Mouse (Mus musculus) hindbrain, embryonic 14.5 days (tissue): ENCODE measurements around the gene Zdhhc14. TPM values are rescaled to one million over a fixed set of nuclear protein-coding genes. Genes with fewer than 3 reads are reported as not detected.

ENCODE experiments used
- ATAC-seq: fragments of 200-750 bp; cut with Nextera tagmentation; 2 replicates; pipeline ENCODE4 v1.8.0; 2017; ENCODE audit warnings: moderate number of reproducible peaks, mild to moderate bottlenecking, moderate TSS enrichment, moderate library complexity; ENCODE audit not compliant: low FRiP score
- DNase-seq: peaks from one replicate; pipeline ENCODE4 v3.0.0-alpha.2; 2015; ENCODE audit warnings: low spot score
- H3K27ac ChIP-seq: fragments of 300-500 bp; sonication (generic); 2 replicates; pipeline ENCODE4 v1.5.1; 2014; ENCODE audit warnings: mild to moderate bottlenecking, moderate library complexity
- H3K27me3 ChIP-seq: fragments of 300-500 bp; sonication (generic); 2 replicates; pipeline ENCODE4 v1.6.1; 2014; ENCODE audit warnings: mild to moderate bottlenecking, low read length, mixed read lengths; ENCODE audit not compliant: control insufficient read depth, insufficient read depth
- H3K36me3 ChIP-seq: fragments of 300-500 bp; sonication (generic); replicated peaks from 2 replicates; pipeline ENCODE4 v1.6.1; 2014; ENCODE audit not compliant: control insufficient read depth, insufficient read depth
- H3K4me1 ChIP-seq: fragments of 300-500 bp; sonication (generic); replicated peaks from 2 replicates; pipeline ENCODE4 v1.6.1; 2014; ENCODE audit warnings: antibody characterized with exemption, low read length, mixed read lengths; ENCODE audit not compliant: control insufficient read depth, insufficient read depth
- H3K4me2 ChIP-seq: fragments of 300-500 bp; sonication (generic); replicated peaks from 2 replicates; pipeline ENCODE4 v1.6.1; 2014; ENCODE audit warnings: mild to moderate bottlenecking, moderate library complexity
- H3K4me3 ChIP-seq: fragments of 300-500 bp; sonication (generic); replicated peaks from 2 replicates; pipeline ENCODE4 v1.5.1; 2014; ENCODE audit warnings: mild to moderate bottlenecking, low read length
- H3K9ac ChIP-seq: fragments of 300-500 bp; sonication (generic); 2 replicates; pipeline ENCODE4 v1.6.1; 2014
- H3K9me3 ChIP-seq: fragments of 300-500 bp; sonication (generic); 2 replicates; pipeline ENCODE4 v1.6.1; 2016; ENCODE audit warnings: low read length; ENCODE audit not compliant: control insufficient read depth
- WGBS: fragments of 180-500 bp; shearing (Covaris S2); extraction: QIAGEN DNeasy Blood & Tissue Kit; methylation state at CpG from one replicate; pipeline ENCODE4 v1.1.7; 2014; 5-methylcytosine and 5-hydroxymethylcytosine counted together
- polyA plus RNA-seq: library from polyadenylated mRNA; unstranded; fragments of >200 nt; fragmentation: Nextera tagmentation; extraction: Ambion mirVana; gene quantifications from 2 replicates; pipeline ENCODE4 v1.2.1, GENCODE M21; 2014

Gene Zdhhc14
- polyA plus RNA-seq, 1 experiment from 2014 or later: 12.3 TPM

- Histone ChIP-seq H3K4me2 (no peak overlapping the region), H3K9me3 (no peaks in the 10 kb centered on the region), H3K4me3 (no peak overlapping the region), H3K27me3 (no peaks in the 10 kb centered on the region), H3K4me1 (peaks cover 12% of the 10 kb centered on the region; the same call in 1 of the 2 replicates), H3K36me3 (no peaks in the 10 kb centered on the region), H3K9ac (no peak overlapping the region), H3K27ac (peak overlapping the region; percentile 52)
- DNase-seq (no peak), ATAC-seq (no peak)
- 91% methylated on average over 5 of the region's 5 CpGs for WGBS
These were observed 90.6 kb downstream of the Zdhhc14 start for GRCm38 (mm10) chr17:5582937-5583336.

GRCm38 (mm10) chr17:5583472-5584145 is 91.3 kb downstream of the Zdhhc14 start:
- DNase-seq: peak; percentile 36
- Histone ChIP-seq H3K4me1 (peaks cover 12% of the 10 kb centered on the region; the same call in 1 of the 2 replicates), H3K27me3 (no peaks in the 10 kb centered on the region), H3K4me3 (no peak overlapping the region), H3K9me3 (no peaks in the 10 kb centered on the region), H3K9ac (peak overlapping the region; percentile 29; the same call in 1 of the 2 replicates), H3K4me2 (0 out of 2 replicates have a peak overlapping the region, but pooled peaks have one; percentile 19), H3K27ac (peak overlapping the region; percentile 52), H3K36me3 (no peaks in the 10 kb centered on the region)
- ATAC-seq: peak; percentile 68
- WGBS: 29% methylated on average over 12 of the region's 12 CpGs

- WGBS: 68% methylated on average over 6 of the region's 6 CpGs
- no peak overlapping the region for H3K27ac ChIP-seq
- H3K36me3 ChIP-seq: no peaks in the 10 kb centered on the region
- H3K4me3 ChIP-seq: no peak overlapping the region
- no peak overlapping the region for H3K9ac ChIP-seq
- H3K27me3 ChIP-seq: no peaks in the 10 kb centered on the region
- H3K9me3 ChIP-seq: no peaks in the 10 kb centered on the region
- ATAC-seq: no peak
- no peak for DNase-seq
- H3K4me2 ChIP-seq: no peak overlapping the region
- no peaks in the 10 kb centered on the region for H3K4me1 ChIP-seq
These were observed 99.3 kb downstream of the Zdhhc14 start for GRCm38 (mm10) chr17:5591604-5592209.

- H3K9ac ChIP-seq: no peak overlapping the region
- WGBS: 95% methylated on average over 2 of the region's 2 CpGs
- H3K4me1 ChIP-seq: no peaks in the 10 kb centered on the region
- no peaks in the 10 kb centered on the region for H3K36me3 ChIP-seq
- no peaks in the 10 kb centered on the region for H3K27me3 ChIP-seq
- H3K27ac ChIP-seq: no peak overlapping the region
- no peaks in the 10 kb centered on the region for H3K9me3 ChIP-seq
- ATAC-seq: no peak
- H3K4me3 ChIP-seq: no peak overlapping the region
- H3K4me2 ChIP-seq: no peak overlapping the region
- DNase-seq: no peak
These were observed 100.7 kb downstream of the Zdhhc14 start for GRCm38 (mm10) chr17:5593071-5593470.

GRCm38 (mm10) chr17:5595068-5595467 is 102.7 kb downstream of the Zdhhc14 start:
- no peak overlapping the region for H3K9ac ChIP-seq
- DNase-seq: no peak
- ATAC-seq: no peak
- 56% methylated on average over 5 of the region's 5 CpGs for WGBS
- H3K4me3 ChIP-seq: no peak overlapping the region
- H3K9me3 ChIP-seq: no peaks in the 10 kb centered on the region
- no peaks in the 10 kb centered on the region for H3K4me1 ChIP-seq
- no peaks in the 10 kb centered on the region for H3K36me3 ChIP-seq
- no peak overlapping the region for H3K4me2 ChIP-seq
- no peaks in the 10 kb centered on the region for H3K27me3 ChIP-seq
- H3K27ac ChIP-seq: no peak overlapping the region

GRCm38 (mm10) chr17:5596490-5596889 is 104.1 kb downstream of the Zdhhc14 start:
- Histone ChIP-seq H3K4me1 (no peaks in the 10 kb centered on the region), H3K4me3 (no peak overlapping the region), H3K27me3 (no peaks in the 10 kb centered on the region), H3K4me2 (no peak overlapping the region), H3K9ac (no peak overlapping the region), H3K9me3 (no peaks in the 10 kb centered on the region), H3K27ac (no peak overlapping the region), H3K36me3 (no peaks in the 10 kb centered on the region)
- DNase-seq: no peak
- WGBS: 59% methylated on average over 3 of the region's 3 CpGs
- ATAC-seq: no peak

GRCm38 (mm10) chr17:5598999-5599398 is 106.6 kb downstream of the Zdhhc14 start:
- Histone ChIP-seq H3K27me3 (no peaks in the 10 kb centered on the region), H3K4me2 (no peak overlapping the region), H3K27ac (no peak overlapping the region), H3K36me3 (no peaks in the 10 kb centered on the region), H3K4me1 (no peaks in the 10 kb centered on the region), H3K9ac (no peak overlapping the region), H3K4me3 (no peak overlapping the region), H3K9me3 (no peaks in the 10 kb centered on the region)
- 82% methylated on average over 4 of the region's 4 CpGs for WGBS
- DNase-seq: no peak
- ATAC-seq: no peak

GRCm38 (mm10) chr17:5600505-5601027 is 108.2 kb downstream of the Zdhhc14 start:
- no peak overlapping the region for H3K27ac ChIP-seq
- H3K4me2 ChIP-seq: no peak overlapping the region
- no peaks in the 10 kb centered on the region for H3K36me3 ChIP-seq
- WGBS: 87% methylated on average over 8 of the region's 8 CpGs
- H3K9ac ChIP-seq: no peak overlapping the region
- no peaks in the 10 kb centered on the region for H3K4me1 ChIP-seq
- H3K9me3 ChIP-seq: no peaks in the 10 kb centered on the region
- DNase-seq: no peak
- no peak overlapping the region for H3K4me3 ChIP-seq
- ATAC-seq: no peak
- H3K27me3 ChIP-seq: no peaks in the 10 kb centered on the region

GRCm38 (mm10) chr17:5601953-5602352 is 109.6 kb downstream of the Zdhhc14 start:
- H3K9ac ChIP-seq: no peak overlapping the region
- H3K36me3 ChIP-seq: no peaks in the 10 kb centered on the region
- WGBS: 83% methylated on average over 6 of the region's 6 CpGs
- DNase-seq: no peak
- H3K27me3 ChIP-seq: no peaks in the 10 kb centered on the region
- no peaks in the 10 kb centered on the region for H3K9me3 ChIP-seq
- H3K27ac ChIP-seq: no peak overlapping the region
- no peaks in the 10 kb centered on the region for H3K4me1 ChIP-seq
- no peak for ATAC-seq
- H3K4me2 ChIP-seq: no peak overlapping the region
- no peak overlapping the region for H3K4me3 ChIP-seq
